In genomic region chr10:93577271-93577886, GRCm38 (mm10) we compare ENCODE assay signal across 9 mouse cellular contexts. TPM values are rescaled to one million over a fixed set of nuclear protein-coding genes. Genes with fewer than 3 reads are reported as not detected.
DNase-seq lines count a peak whose midpoint lies in the region; ATAC-seq and TF ChIP-seq lines count a peak whose summit lies in the region.
"Had no signal": no experiment of that assay in that cellular context is flagged by ENCODE, and none has a peak within 500 bp of the region (broad histone marks: within the 10 kb centered on the region; RNA-seq: fewer than 3 reads in every experiment).

No protein-coding gene starts in this region.

- ATAC-seq in liver, postnatal 0 days, result peak; percentile 56

- no peak overlapping the region for H3K9ac ChIP-seq in liver, postnatal 0 days (replicated peaks)
- H3K9ac ChIP-seq: limb, embryonic 12.5 days had no signal

- TF ChIP-seq CTCF in liver, postnatal 0 days (IDR thresholded peaks at IDR 0.05; ENCODE audit: low read depth), result peak; percentile 92

- H3K9me3 ChIP-seq in liver, postnatal 0 days (ENCODE audit: low read length), result no peaks in the 10 kb centered on the region
- H3K9me3 ChIP-seq: limb, embryonic 12.5 days had no signal

- H3K27me3 ChIP-seq in liver, postnatal 0 days (ENCODE audit: insufficient read depth, low read length), result no peaks in the 10 kb centered on the region
- H3K27me3 ChIP-seq: limb, embryonic 12.5 days had no signal

- 0 out of 2 replicates have a peak, but pooled peaks cover 1% of the 10 kb centered on the region for H3K36me3 ChIP-seq in liver, postnatal 0 days (replicated peaks; ENCODE audit: insufficient read depth, low read length)

- no peaks in the 10 kb centered on the region for H3K4me1 ChIP-seq in liver, postnatal 0 days (ENCODE audit: insufficient read depth)
- H3K4me1 ChIP-seq: limb, embryonic 12.5 days had no signal

- peak; percentile 19 to 58 for DNase-seq in CD8-positive naive resting alpha-beta T cell, adult 2 months (ENCODE audit: low read depth in 2 of 2, low spot score in 2 of 2)
- peak; percentile 48 for DNase-seq in adrenal gland, adult 8-10 months
- DNase-seq in embryo, embryonic 11 days, result peak; percentile 88
- DNase-seq in gastrocnemius, postnatal 4 days (ENCODE audit: low spot score in 2 of 2), result peak; percentile 50 to 71
- DNase-seq in kidney, postnatal 25 days, result peak; percentile 81 to 90
- peak; percentile 85 for DNase-seq in liver, postnatal 0 days
- peak; percentile 91 for DNase-seq in retina, embryonic 14.5 days (ENCODE audit: low spot score)
- DNase-seq in thymus, postnatal 25 days, result peak; percentile 63

- 59% methylated on average over 13 of the region's 13 CpGs for WGBS in liver, postnatal 0 days (ENCODE audit: insufficient replicate concordance)

- H3K27ac ChIP-seq in liver, postnatal 0 days (ENCODE audit: low read depth), result no peak overlapping the region
- H3K27ac ChIP-seq: limb, embryonic 12.5 days had no signal

- H3K4me2 ChIP-seq in liver, postnatal 0 days (ENCODE audit: low read depth, low read length), result no peak overlapping the region
- H3K4me2 ChIP-seq: limb, embryonic 12.5 days had no signal

- H3K4me3 ChIP-seq in liver, postnatal 0 days (ENCODE audit: low read depth, low read length), result no peak overlapping the region
- H3K4me3 ChIP-seq: limb, embryonic 12.5 days had no signal

- no peak for TF ChIP-seq EP300 in liver, postnatal 0 days (IDR thresholded peaks at IDR 0.05; ENCODE audit: low read depth)

RNA-seq across cellular contexts. Expression of gene Snrpf, which starts 12.1 kb away (rescaled TPM):
- total RNA-seq in adrenal gland, adult 8-10 months (2022), result 10 to 100 TPM; 11.0 to 20.5 (median 13.2) TPM
- 10 to 100 TPM; 16.1 to 16.9 TPM for total RNA-seq in gastrocnemius, postnatal 4 days (2021)
- 45.4 and 53.0 TPM in 2 replicates for polyA plus RNA-seq in liver, postnatal 0 days (2015; fragmentation: Nextera tagmentation; extraction: Ambion mirVana)

RNA-seq across cellular contexts. Expression of gene Ccdc38, which starts 36.9 kb away (rescaled TPM):
- total RNA-seq in adrenal gland, adult 8-10 months (2022), result under 1 TPM in 1 of 4 experiments, not detected in 3; 0.10 TPM
- total RNA-seq in gastrocnemius, postnatal 4 days (2021), result not detected
- 0.32 and 0.36 TPM in 2 replicates for polyA plus RNA-seq in liver, postnatal 0 days (2015; fragmentation: Nextera tagmentation; extraction: Ambion mirVana)

RNA-seq across cellular contexts. Expression of gene Amdhd1, which starts 37.5 kb away (rescaled TPM):
- total RNA-seq in adrenal gland, adult 8-10 months (2022), result under 1 TPM in 1 of 4 experiments, not detected in 3; 0.12 TPM
- under 1 TPM in 1 of 2 experiments, not detected in 1; 0.31 TPM for total RNA-seq in gastrocnemius, postnatal 4 days (2021)
- polyA plus RNA-seq in liver, postnatal 0 days (2015; fragmentation: Nextera tagmentation; extraction: Ambion mirVana), result 80.3 and 91.6 TPM in 2 replicates

Comparison
In these comparisons a context has a peak if more than half of its experiments do, and no peak if none do; other contexts are left out.
1. DNase-seq: peak in every context shown above with its lines; median percentile 91 in retina, embryonic 14.5 days; 88 in embryo, embryonic 11 days; 86 in kidney, postnatal 25 days; 85 in liver, postnatal 0 days; 63 in thymus, postnatal 25 days; 60 in gastrocnemius, postnatal 4 days; 48 in adrenal gland, adult 8-10 months; 38 in CD8-positive naive resting alpha-beta T cell, adult 2 months.